Mouse (Mus musculus): ENCODE data around the gene Ndufs2.
A peak's percentile ranks its signal among the peaks of the same experiment; 100 is the strongest.

Ndufs2 gene

GRCm38 (mm10) chr1:171278436-171278835 lies 27.2 kb upstream of the Ndufs2 start:
- no peak for DNase-seq

DNA sequence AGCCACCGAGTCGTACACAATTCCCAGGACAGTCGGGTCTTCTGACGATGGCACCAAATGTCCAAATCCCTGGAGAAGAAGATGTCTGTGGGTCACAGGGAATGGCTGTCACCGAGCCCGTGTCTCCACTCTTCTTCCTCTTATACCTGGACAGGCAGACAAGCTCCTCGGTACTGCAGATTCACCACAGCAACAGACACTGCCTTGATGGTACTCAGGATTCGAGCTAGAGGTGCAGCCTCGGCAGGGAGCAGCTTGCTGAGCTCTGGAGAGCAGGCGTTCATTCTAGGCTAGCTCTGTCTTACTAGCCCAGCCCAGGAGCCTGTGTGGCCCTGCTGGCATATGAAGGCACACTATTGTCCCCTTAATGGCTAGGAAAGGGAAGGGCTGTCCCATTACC lies 26.5 kb upstream of the Ndufs2 start:
- DNase-seq: no peak

GRCm38 (mm10) chr1:171276110-171276748 lies 25.0 kb upstream of the Ndufs2 start:
- no peak for DNase-seq

GRCm38 (mm10) chr1:171275144-171275734 lies 24.1 kb upstream of the Ndufs2 start:
- DNase-seq: no peak

DNA sequence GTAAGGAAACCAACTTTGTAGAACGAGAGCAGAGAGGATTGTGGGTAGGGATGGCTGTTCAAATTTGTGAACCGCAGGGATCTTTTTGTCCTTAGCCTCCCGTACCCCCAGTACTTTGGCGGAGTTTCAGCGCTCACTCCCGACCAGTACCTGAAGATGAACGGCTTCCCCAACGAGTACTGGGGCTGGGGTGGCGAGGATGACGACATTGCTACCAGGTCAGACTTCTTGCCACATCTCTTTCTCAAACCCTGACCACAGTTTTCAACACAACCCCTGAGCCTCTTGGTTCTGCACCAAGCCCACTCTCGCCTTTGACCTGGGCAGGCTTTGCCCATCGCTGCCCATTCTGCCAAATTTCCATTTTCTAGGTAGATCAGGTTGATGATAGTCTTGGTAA lies 23.0 kb upstream of the Ndufs2 start:
- DNase-seq: no peak

- no peak for DNase-seq
Measured at GRCm38 (mm10) chr1:171272086-171272485, 20.9 kb upstream of the Ndufs2 start.

- no peak for DNase-seq
Measured at GRCm38 (mm10) chr1:171271622-171272021, 20.4 kb upstream of the Ndufs2 start.

DNA sequence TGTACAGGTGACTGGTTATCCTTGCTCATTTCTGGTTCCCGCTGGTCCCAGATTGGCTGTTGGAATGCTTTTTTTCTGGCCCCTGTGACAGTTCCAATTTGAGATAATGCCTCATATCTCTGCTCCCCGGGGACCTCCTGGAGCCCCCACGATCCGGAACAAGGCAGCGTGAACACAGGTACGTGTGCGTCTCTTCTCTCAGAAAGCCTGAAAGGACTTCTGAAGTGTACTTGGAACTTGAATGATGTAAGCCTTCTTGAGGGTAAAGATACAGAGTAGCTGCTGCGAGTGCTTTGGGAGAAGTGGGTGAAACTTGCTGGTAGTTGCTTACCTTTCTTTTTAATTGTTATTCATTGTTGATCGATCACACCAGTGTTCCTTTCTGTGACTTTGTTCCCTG lies 20.0 kb upstream of the Ndufs2 start:
- DNase-seq: no peak

DNA sequence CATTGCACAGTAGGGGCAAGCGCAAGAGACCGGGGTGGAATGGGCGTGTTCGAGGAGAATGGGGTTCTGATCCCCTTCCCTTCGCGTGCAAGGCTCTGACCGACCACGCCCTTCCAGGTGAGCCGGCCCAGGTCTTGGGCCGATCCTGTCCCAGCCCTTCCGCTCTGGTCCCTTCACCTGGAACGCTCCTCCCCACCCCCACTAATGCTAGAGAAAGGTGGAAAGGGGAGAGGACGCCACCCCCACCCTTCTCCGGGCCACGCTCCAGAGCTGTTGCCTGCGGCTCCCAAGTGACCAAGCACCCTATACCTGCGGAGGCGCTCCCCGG lies 19.3 kb upstream of the Ndufs2 start:
- DNase-seq: peak; percentile 76

DNA sequence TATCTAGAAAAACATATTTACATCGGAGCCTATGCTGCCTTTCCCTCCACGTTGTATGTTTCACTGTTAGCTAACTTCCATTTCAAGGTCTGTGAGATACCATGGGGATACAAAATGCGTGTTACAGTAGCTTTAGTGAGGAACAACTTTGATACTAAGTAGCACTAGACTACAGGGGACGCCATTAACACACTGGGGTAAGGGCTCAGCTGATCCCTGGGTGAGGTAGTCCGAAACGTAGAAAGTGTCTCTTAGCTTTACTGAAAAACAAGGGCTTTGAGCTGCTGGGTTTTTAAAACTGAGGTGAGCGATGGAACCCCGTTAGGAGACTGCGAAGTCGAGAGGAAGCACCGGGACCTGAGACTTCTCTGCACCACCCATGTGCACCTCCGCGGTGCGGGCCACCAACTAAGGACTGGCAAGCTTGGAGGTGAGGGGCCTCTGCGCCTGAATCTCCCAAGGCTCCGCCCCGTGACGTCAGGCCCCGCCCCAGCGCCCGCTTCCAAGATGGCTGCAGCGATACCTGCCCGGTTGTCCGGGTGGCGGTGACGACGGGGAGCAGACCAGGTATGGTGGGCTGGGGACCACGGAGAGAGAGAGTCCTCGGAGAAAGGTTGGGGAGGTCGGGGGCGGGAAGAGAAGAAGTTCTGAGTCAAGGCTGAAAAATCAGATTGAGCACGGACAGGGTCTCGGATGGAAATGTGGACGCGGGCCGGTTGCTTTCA lies 18.8 kb upstream of the Ndufs2 start, which contains the start of gene B4galt3:
B4galt3 (plus strand) TSS at position 481 of the 725 bp plus-strand sequence.
- DNase-seq: peak; percentile 99

DNA sequence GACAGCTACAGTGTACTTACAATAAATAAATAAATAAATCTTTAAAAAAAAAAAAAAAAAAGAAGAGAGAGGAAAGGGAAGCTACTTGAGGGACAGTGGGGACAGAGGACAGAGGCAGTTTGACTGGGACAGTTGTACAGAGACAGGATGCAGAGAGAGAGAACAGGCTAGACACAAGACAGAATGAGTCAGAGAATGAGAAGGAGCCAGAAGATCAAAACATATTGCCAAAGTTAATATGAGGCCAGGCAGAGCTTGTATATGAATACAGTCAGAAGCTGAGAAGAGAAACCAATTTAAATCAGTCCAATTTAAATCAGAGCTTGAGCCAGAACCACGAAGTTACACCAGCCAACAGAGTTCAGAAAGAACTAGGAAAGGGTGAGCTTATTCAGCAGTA lies 17.2 kb upstream of the Ndufs2 start:
- DNase-seq: no peak

GRCm38 (mm10) chr1:171265971-171266744 lies 15.0 kb upstream of the Ndufs2 start:
- DNase-seq: no peak

DNA sequence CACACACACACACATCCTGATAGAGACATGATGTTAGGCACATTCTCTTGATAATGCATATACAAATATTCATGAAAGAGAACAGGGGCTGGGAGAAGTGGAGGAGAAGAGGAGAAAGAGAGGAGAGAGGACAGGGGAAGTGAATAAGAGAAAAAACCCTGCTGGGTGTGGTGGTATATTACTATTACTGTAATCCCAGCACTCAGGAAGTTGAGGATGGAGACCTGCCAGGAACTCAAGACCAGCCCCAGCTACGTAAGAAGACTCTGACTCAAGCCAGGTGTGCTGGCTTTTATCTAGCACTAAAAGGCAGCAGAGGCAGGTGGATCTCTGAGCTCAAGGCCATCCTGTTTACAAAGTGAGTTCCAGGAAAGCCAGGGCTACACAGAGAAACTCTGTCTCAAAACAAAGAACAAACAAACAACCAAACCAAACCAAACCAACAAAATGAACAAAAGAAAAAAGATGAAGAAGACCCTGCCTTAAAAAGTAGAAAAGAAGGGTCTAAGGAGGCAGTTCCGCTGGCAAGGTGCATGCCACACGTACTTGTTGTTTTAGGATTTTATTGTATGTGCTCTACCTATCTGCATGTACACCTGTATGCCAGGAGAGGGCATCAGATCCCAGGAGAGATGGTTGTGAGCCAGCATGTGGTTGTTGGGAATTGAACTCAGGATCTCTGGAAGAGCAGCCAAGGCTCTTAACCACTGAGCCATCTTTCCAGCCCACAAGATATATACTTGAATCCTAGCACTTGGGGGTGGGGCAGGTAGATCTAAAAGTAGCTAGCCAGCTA lies 12.7 kb upstream of the Ndufs2 start:
- no peak for DNase-seq

- DNase-seq: no peak
Measured at GRCm38 (mm10) chr1:171263185-171263611, 12.0 kb upstream of the Ndufs2 start.

GRCm38 (mm10) chr1:171262594-171263130 lies 11.5 kb upstream of the Ndufs2 start:
- DNase-seq: peak; percentile 52

DNA sequence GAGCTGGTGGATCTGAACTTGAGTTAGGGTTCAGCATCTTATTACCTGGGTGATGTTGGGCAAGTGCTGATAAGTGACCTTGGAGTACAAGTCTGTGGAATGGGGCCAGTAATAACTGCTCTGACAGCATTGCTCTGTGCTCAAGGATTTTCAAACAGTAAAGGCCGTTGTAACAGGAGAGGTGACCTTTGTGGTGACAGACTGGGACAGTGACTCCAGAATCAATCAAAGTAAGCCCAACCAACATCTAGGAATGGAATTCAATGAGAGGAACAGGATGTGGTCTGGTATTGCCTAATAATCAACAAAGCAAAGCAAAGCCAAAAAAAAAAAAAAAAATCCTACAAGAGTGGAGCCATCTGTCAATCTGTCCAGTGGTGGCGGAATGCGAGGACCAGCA lies 9.1 kb upstream of the Ndufs2 start:
- no peak for DNase-seq

- DNase-seq: no peak
Measured at GRCm38 (mm10) chr1:171258921-171259320, 7.7 kb upstream of the Ndufs2 start.

DNA sequence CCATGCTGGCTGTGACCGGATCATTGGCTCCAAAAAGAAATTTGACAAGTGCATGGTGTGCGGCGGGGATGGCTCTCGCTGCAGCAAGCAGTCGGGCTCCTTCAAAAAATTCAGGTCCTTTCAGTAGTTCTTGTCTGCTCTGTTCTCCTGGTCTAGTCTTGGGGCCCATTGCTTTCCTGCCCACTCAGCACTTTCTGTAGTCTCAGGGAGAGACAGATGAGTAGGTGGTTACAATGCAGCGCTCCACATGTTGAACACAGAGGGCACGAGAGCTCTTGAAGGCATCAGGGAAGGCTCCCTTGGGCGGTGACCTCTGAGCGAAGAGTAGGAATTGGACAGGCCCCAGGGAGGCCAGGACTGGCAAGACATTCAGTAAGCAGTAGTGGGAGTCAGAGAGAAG lies 6.6 kb upstream of the Ndufs2 start:
- DNase-seq: no peak

DNA sequence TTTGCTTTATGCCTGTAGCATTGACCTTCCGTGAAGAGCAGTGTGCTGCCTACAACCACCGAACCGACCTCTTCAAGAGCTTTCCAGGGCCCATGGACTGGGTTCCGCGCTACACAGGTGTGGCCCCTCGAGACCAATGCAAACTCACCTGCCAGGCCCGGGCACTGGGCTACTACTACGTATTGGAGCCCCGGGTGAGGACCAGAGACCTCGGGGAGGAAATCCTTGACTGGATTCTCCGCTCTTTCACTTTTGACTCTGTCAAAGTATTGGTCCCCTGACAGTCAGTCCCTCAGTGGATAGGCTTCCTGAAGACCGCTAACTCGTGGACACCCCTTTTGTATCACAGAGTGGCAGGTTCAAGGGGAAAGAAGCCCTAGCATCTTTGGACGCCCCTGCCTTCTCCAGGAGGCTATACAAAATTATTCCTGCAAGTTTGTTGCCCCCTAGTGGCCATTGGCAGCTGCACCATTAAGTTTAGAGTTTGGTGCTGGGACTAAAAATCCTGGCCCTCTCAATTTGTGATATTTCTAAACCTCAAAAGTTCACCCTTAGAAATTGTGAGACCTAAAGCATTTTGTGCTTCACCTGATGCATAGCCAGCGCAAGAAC lies 5.9 kb upstream of the Ndufs2 start:
- DNase-seq: peak; percentile 69

DNA sequence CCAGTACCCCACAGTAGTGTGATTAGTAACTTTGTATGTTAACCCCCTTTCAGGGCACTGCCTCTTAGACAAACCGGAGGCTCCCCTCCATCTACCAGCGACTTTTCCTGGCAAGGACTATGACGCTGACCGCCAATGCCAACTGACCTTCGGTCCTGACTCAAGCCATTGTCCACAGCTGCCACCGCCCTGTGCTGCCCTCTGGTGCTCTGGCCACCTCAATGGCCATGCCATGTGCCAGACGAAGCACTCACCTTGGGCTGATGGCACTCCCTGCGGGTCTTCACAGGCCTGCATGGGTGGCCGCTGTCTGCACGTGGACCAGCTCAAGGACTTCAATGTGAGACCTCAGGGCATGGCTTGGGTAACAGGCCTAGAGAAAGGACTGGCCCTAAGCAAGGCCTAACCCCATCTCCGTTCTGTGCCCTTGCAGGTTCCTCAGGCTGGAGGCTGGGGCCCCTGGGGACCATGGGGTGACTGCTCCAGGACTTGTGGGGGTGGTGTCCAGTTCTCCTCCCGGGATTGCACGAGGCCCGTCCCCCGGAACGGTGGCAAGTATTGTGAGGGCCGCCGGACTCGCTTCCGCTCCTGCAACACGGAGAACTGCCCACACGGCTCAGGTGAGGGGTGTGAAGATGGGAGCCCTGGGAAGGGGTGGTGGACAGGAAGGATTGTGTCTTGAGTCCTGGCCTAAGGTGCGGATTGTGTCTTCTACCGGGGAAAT lies 5.1 kb upstream of the Ndufs2 start:
- peak; percentile 64 for DNase-seq

DNA sequence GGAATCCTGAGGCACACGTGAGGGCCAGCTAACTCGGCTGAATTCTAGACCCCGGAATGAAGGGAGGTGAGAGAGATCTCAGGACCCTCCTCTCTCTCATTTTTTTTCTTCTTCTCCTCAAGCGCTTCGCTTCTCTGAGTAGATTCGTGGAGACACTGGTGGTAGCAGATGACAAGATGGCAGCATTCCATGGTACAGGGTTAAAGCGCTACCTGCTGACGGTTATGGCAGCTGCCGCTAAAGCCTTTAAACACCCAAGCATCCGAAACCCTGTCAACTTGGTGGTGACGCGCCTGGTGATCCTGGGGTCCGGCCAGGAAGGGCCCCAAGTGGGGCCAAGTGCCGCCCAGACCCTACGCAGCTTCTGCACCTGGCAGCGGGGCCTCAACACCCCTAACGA lies 1.2 kb upstream of the Ndufs2 start:
- no peak for DNase-seq
